Mouse (Mus musculus) cerebellum, adult 2 months (tissue): ENCODE data around the gene Ankrd63.

Experiments
- CTCF ChIP-seq: fragments of 200-500 bp; IDR thresholded peaks from 2 replicates; pipeline ENCODE4 v1.5.1; 2011; ENCODE audit warnings: low read depth, mild to moderate bottlenecking, control low read depth, low read length, moderate library complexity, borderline replicate concordance; ENCODE audit not compliant: insufficient read depth
- POLR2A ChIP-seq: fragments of 200-500 bp; IDR thresholded peaks from 2 replicates; pipeline ENCODE4 v1.6.1; 2011; ENCODE audit warnings: low read length, control low read depth, borderline replicate concordance; ENCODE audit not compliant: insufficient read depth

GRCm38 (mm10) chr2:118751896-118752791 is 48.4 kb upstream of the Ankrd63 start:
- TF ChIP-seq CTCF: no peak
- no peak for TF ChIP-seq POLR2A
